Mouse (Mus musculus) 3134 (cell line): ENCODE data around the gene Actb.
"Not testable (repeated sequence)": the region's sequence is repeated elsewhere in the genome, so short reads cannot be mapped to it uniquely, and the experiment has no call there.

Experiments used
- DNase-seq: peaks from one replicate; pipeline ENCODE4 v3.0.0-alpha.2; 2011; ENCODE audit warnings: low spot score; ENCODE audit not compliant: insufficient read length; ENCODE audit errors: extremely low read depth

Gene Actb

GRCm38 (mm10) chr5:142902506-142903314 is 3.8 kb downstream of the Actb start:
- peak; percentile 59 for DNase-seq

- peak; percentile 61 for DNase-seq
Observed at GRCm38 (mm10) chr5:142901846-142902505, 4.6 kb downstream of the Actb start.

GRCm38 (mm10) chr5:142901355-142901802 is 5.2 kb downstream of the Actb start:
- DNase-seq: peak; percentile 69

GRCm38 (mm10) chr5:142900651-142901050 is 5.9 kb downstream of the Actb start:
- DNase-seq: no peak

- no peak for DNase-seq
Observed at GRCm38 (mm10) chr5:142899932-142900533, 6.5 kb downstream of the Actb start.

GRCm38 (mm10) chr5:142899057-142899601 is 7.4 kb downstream of the Actb start:
- no peak for DNase-seq

GRCm38 (mm10) chr5:142898316-142898715 is 8.2 kb downstream of the Actb start:
- DNase-seq: no peak

- no peak for DNase-seq
Observed at GRCm38 (mm10) chr5:142897568-142898248, 8.8 kb downstream of the Actb start.

- no peak for DNase-seq
Observed at GRCm38 (mm10) chr5:142896713-142897112, 9.8 kb downstream of the Actb start.

- DNase-seq: no peak
Observed at GRCm38 (mm10) chr5:142896192-142896591, 10.4 kb downstream of the Actb start.

GRCm38 (mm10) chr5:142894918-142895613 is 11.5 kb downstream of the Actb start, which contains the start of gene Fbxl18:
Gene Fbxl18 (minus strand): TSS chr5:142895421.
- peak; percentile 91 for DNase-seq

GRCm38 (mm10) chr5:142891396-142891795 is 15.2 kb downstream of the Actb start:
- no peak for DNase-seq

- not testable (repeated sequence) for DNase-seq
Observed at GRCm38 (mm10) chr5:142887533-142887932, 19.0 kb downstream of the Actb start.

- DNase-seq: no peak
Observed at GRCm38 (mm10) chr5:142886761-142887160, 19.8 kb downstream of the Actb start.

GRCm38 (mm10) chr5:142886181-142886580 is 20.4 kb downstream of the Actb start:
- no peak for DNase-seq

GRCm38 (mm10) chr5:142882471-142882870 is 24.1 kb downstream of the Actb start:
- DNase-seq: no peak

GRCm38 (mm10) chr5:142881936-142882335 is 24.6 kb downstream of the Actb start:
- DNase-seq: no peak

- no peak for DNase-seq
Observed at GRCm38 (mm10) chr5:142880806-142881516, 25.6 kb downstream of the Actb start.

GRCm38 (mm10) chr5:142880246-142880645 is 26.3 kb downstream of the Actb start:
- DNase-seq: no peak
